In genomic region chr9:58651993-58652392, GRCm38 (mm10) we compare ENCODE assay signal across 10 mouse cellular contexts.
DNase-seq lines count a peak whose midpoint lies in the region; ATAC-seq and TF ChIP-seq lines count a peak whose summit lies in the region.
"Had no signal": no experiment of that assay in that cellular context is flagged by ENCODE, and none has a peak within 500 bp of the region (broad histone marks: within the 10 kb centered on the region; RNA-seq: fewer than 3 reads in every experiment).

No protein-coding gene starts in this region.

- ATAC-seq in kidney, postnatal 0 days (replicated peaks; ENCODE audit: low FRiP score, low read depth): no peak
- ATAC-seq in erythroid progenitor cell, adult 5-6 weeks (replicated peaks; ENCODE audit: low FRiP score, poor library complexity, severe bottlenecking): no peak

- H3K27ac ChIP-seq in kidney, postnatal 0 days: no peak overlapping the region
- H3K27ac ChIP-seq: embryonic facial prominence, embryonic 12.5 days; limb, embryonic 13.5 days had no signal

- H3K9ac ChIP-seq in kidney, postnatal 0 days (ENCODE audit: low read depth, low read length): no peak overlapping the region
- H3K9ac ChIP-seq: embryonic facial prominence, embryonic 12.5 days; limb, embryonic 13.5 days had no signal

- no peak overlapping the region for H3K4me3 ChIP-seq in kidney, postnatal 0 days (replicated peaks; ENCODE audit: low read depth, low read length)
- H3K4me3 ChIP-seq: embryonic facial prominence, embryonic 12.5 days; limb, embryonic 13.5 days had no signal

- no peaks in the 10 kb centered on the region for H3K9me3 ChIP-seq in kidney, postnatal 0 days (replicated peaks; ENCODE audit: low read length)
- H3K9me3 ChIP-seq: embryonic facial prominence, embryonic 12.5 days; limb, embryonic 13.5 days had no signal

- peak; percentile 85 for DNase-seq in kidney, postnatal 0 days (ENCODE audit: low spot score)
- no peak for DNase-seq in kidney, adult 18-20 months
- DNase-seq in B cell, adult 2 months: peak; percentile 52 to 59
- DNase-seq in ES-CJ7 (ENCODE audit: low read depth, low spot score): peak; percentile 47
- peak; percentile 78 for DNase-seq in embryo, embryonic 11 days
- DNase-seq in mesoderm, embryonic 11.5 days (ENCODE audit: low read depth, low spot score): peak; percentile 75
- no peak for DNase-seq in frontal cortex, postnatal 25 days (ENCODE audit: low spot score in 2 of 2)

- no peaks in the 10 kb centered on the region for H3K4me1 ChIP-seq in kidney, postnatal 0 days (replicated peaks; ENCODE audit: insufficient read depth, low read length)
- H3K4me1 ChIP-seq: embryonic facial prominence, embryonic 12.5 days had no signal

- H3K27me3 ChIP-seq in kidney, postnatal 0 days (ENCODE audit: insufficient read depth, low read length): no peaks in the 10 kb centered on the region
- H3K27me3 ChIP-seq: embryonic facial prominence, embryonic 12.5 days; limb, embryonic 13.5 days had no signal

- WGBS in kidney, postnatal 0 days: 58% methylated on average over 4 of the region's 4 CpGs

- H3K36me3 ChIP-seq in kidney, postnatal 0 days (ENCODE audit: insufficient read depth, low read length): no peaks in the 10 kb centered on the region

- peak; percentile 71 for TF ChIP-seq CTCF in kidney, postnatal 0 days (IDR thresholded peaks at IDR 0.05; ENCODE audit: low read depth)

- no peak overlapping the region for H3K4me2 ChIP-seq in kidney, postnatal 0 days (ENCODE audit: low read length)
- H3K4me2 ChIP-seq: embryonic facial prominence, embryonic 12.5 days; limb, embryonic 13.5 days had no signal

Comparison
In these comparisons a context has a peak if more than half of its experiments do, and no peak if none do; other contexts are left out.
1. DNase-seq: peak in kidney, postnatal 0 days (single experiment), B cell, adult 2 months (2 of 2), ES-CJ7 (single experiment), embryo, embryonic 11 days (single experiment) and mesoderm, embryonic 11.5 days (single experiment); none in kidney, adult 18-20 months (single experiment) and frontal cortex, postnatal 25 days (0 of 2).